Mouse (Mus musculus) gonadal fat pad, adult 2 months (tissue): ENCODE measurements around the gene Bach2. TPM values are rescaled to one million over a fixed set of nuclear protein-coding genes. Genes with fewer than 3 reads are reported as not detected.
A peak's percentile ranks its signal among the peaks of the same experiment; 100 is the strongest.

ENCODE experiments used
- DNase-seq: peaks from one replicate; pipeline ENCODE4 v3.0.0-alpha.2; 2012; ENCODE audit warnings: low read depth
- polyA plus RNA-seq: library from polyadenylated mRNA; depleted of rRNA; stranded (reverse); fragments of >200 nt; gene quantifications from 2 replicates; pipeline ENCODE4 v1.2.3, GENCODE M21; 2012

The Bach2 gene
- polyA plus RNA-seq, 1 experiment: 1.7 TPM

DNA sequence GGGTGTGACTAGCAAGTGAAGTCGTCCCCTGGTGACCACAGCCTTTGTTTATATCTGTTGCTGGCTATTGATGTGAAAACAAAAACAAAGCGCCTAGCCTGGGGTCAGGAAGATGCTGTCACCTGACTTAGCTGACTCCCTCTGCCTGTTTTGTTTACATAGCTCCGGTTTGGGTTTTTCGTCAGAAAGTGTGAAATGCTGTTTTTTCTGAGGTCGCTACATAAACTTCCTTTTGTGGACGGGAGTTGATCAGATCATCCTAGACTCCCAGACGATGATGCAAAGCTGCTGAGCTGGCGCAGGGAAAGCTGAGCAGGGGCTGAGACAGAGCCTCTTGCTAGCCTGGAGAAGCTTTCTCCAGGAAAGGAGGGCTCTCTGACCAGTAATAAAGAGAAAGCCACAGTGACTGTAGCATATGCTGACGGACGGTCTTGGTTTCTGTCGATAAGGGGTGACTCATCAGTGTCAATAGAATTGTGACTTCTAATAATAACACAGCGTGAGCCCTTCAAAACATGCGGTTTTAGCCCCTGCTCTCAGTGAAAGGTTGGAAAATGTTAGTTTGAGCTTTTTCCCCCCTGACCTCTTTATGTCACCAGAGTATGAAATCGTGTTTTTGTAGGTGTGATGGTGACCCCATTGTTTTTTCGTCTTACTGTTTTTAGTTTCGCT lies 11.9 kb downstream of the Bach2 start:
- no peak for DNase-seq

DNA sequence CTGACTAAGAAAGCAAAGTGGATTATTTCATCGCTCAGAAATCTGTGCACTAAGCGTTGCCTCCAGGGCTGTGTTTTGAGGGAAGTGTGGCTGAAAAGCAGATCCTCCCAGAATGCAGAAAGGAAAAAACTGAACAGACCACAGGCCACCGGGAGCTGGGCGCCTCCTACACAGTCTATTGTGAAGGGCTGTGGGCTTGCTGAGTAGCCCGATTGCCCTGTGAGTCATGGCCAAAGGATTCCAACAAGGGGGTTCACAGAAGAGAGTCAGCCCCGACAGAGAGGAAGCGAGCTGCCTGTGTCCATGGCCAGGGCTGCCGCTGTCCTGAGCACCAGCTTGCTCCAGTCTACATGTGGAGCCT lies 12.4 kb downstream of the Bach2 start:
- DNase-seq: no peak

DNA sequence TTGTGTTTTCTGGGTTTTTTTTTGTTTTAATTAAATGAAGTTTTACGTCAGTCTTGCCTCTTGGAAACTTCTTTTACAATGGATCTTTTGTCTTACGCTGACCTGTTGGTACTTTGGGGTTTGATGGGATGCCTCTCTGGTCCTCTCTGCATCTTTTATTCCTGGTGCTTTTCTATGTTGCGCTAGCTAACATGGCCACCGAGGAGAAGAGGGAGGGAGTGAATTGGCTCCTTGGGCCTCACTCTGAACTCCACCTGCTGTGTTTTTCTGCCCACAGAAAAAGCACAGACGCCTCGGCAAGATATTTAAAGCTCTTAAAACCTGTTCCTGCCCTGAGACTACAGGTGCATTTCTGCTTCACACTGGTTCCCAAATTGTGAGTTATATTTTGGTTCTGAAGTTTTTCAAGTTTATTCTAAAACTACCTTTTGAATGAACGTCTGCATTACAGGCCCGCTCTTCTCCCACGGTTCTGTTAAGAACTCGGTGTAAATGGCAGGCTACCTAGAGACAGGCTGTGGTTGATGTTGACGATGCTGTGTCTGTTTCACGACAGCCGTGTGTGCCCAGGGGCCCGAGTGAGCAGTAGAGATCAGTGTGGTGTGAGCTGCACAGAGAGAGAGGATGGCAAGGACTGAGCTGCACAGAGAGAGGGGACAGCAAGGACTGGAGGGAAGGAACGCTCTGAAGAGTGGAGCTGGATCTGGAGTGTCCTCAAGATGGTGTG lies 13.5 kb downstream of the Bach2 start:
- DNase-seq: no peak

DNA sequence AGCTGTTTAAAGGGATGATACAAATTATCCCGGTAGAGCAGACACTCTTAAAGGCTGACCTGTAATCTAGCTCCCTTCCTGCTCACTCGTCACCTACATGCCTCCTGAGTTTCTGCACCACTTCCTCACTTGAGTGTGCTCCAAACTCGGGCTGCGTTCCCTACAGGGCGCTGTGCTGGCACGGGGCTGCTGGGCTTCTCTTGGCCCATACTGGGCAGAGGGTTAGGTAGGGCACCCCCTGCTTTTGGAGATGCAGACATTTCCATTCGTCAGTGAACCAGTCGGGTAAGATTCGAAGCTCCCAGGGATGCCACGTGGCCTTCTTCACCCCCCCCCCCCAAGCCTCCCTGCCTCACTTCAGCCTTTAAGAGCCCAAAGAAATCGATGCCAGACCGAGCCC lies 19.1 kb downstream of the Bach2 start:
- no peak for DNase-seq

DNA sequence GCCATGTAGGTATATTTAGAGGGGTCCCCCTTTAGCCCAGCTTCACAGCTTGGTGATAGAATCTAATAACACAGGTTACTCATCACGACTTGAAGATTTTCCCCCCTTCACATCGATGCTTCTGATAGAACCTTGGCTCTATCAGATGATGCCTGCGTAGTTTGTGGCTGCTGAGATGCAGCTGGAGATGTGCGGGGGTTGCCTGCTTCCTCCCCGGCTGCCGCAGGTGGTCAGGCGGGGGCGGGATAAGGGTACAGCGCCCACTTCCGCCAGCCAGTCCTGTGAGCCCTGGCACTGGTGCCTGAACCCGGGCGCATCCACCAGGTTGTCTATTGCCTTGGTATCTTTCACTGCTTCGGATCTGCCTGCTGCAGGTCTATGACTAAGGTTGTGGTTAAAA lies 19.5 kb downstream of the Bach2 start:
- DNase-seq: no peak

DNA sequence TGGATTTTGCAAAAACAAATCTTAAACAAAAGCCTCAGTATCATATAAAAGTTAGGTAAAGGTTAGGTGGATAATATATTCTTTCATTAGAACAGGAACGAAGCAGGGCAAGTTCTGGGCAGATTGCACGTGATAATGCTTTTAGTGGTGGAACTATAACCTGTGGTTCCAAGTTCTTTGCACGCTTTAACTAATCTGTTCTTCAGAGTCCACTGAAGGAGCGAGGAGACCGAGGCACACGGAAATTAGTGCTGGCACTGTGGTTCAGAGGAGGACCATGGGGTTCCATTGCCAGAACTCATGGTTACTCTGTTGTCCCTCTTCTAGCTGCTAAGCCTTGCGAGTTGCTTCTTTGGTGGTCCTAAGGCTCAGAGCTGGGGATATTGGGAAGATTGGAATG lies 20.0 kb downstream of the Bach2 start:
- DNase-seq: no peak

DNA sequence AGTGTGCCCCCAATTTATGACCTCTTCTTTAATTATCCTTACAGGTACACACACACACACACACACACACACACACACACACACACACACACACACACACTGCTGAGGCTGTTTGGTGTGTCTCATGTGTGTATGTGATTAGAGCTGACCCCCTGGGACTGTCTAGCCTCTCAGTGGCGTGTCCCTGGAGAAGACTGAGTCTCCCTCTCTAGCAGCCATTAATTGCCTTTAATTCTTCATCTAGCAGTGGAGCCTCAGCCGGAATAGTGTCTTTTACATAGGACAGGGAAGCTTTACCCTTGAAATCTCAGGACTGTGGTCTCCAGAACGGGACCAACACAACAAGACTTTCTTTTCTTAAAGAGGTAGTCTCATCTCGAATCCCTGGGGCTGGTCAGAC lies 22.3 kb downstream of the Bach2 start:
- DNase-seq: no peak

DNA sequence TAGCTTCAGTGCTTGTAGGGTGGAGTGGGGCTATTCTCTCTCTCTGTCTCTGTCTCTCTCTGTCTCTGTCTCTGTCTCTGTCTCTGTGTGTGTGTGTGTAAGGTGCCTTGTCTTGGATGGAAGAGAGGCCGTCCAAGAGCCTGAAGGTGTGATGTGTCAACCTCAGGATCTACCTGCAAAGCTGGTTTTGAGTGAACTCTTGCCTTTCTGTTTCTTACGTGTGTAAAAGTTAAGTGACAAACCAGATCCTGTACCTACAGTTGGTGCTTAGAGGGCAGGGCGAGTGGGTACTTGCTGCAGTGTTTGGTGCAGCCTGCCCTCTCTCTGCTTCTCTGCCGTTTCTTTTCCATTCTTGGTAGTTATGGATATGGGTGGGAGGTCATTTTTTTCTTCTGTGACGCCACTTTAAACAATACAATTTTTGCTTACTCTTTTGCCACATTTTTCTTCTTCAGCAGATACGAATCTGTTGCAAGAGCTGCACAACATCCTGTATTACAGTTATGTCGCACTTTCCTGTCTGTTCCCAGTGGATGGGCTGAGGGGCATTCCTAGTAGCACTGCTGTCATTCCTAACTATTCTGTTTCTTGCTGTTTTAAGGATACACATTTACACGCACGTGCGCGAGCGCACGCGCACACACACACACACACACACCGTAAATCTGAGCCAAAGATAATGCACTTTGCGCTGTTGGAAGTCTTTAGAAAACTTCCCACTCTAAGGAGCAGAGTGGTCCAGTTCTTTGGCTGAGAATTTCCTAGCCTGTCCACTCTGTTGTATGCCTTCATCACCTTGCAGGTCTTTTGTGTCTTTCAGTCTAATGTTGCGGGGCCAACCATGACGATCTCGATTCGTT lies 24.5 kb downstream of the Bach2 start:
- DNase-seq: peak; percentile 76

DNA sequence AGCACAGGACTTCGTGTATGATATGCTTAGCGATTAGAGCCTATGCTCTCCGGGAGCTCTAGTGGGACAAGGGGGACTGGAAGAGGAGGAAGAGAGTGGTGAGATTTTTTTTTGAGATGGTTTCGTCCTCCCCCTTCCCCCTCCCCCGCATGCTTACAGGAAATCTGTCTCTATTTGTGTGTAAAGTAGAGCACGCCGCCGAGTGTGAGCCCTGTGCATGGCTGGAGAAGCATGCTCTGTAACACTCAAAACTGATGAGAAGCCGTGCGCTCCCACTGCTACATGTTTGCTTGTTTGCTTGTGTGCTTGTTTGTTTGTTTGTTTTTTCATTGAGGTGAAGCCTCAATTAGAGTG lies 25.1 kb downstream of the Bach2 start:
- no peak for DNase-seq

DNA sequence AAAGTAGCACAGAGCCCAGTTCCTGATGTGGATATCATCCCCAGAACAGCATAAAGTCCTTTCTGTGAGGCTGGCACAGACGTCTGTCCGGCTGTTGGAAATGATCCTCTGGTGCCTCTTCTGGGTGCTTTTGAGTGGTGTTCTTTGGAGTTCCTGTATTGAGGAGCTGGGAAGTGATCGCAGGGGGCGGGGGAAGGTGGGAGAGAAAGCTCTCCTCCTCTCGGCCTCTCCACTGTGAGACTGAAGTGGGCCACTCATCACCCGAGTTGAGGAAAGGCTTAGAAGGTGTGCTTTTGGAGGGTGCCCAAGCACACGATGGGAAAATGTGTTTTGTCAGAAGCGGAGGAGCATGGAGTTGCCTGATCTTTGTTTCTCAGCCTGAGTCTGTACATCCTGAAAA lies 26.3 kb downstream of the Bach2 start:
- no peak for DNase-seq

DNA sequence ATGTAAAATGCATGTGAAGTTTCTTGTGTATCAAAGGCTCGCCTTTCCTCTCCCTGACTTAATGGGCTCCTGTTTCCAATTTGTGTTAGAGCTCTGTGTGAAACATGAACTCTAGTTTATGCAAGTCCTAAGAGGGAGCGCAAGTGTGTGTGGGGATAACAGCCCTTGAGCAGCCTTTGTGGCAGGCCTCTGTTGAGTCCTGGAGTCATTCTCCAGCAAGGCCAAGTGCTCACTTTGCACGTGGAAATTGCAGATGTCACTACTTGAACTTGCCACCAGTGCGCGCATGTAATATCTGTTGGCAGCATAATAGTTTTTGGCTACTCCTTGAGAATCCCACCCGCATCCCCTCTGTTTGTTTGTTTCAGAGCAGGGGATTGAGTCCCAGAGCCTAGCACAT lies 28.1 kb downstream of the Bach2 start:
- DNase-seq: no peak

DNA sequence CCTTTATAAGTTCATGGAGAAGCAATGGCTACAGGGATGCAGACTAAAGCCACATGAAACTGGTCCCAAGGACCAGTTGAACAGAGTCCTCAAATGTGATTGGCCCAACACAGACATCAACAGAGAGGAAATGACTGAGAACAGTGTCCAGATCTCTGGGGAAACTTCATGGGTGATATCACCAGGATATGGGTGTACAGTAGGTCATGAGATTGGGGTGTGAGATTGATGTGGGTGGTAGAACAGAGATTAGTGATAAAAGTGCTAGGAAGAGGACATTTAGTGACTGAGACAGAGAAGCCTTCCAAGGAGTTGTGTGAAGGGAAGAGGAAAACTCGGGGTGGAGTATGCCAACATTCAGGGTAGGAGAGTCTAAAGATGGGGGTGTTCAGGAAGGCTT lies 29.4 kb downstream of the Bach2 start:
- no peak for DNase-seq

DNA sequence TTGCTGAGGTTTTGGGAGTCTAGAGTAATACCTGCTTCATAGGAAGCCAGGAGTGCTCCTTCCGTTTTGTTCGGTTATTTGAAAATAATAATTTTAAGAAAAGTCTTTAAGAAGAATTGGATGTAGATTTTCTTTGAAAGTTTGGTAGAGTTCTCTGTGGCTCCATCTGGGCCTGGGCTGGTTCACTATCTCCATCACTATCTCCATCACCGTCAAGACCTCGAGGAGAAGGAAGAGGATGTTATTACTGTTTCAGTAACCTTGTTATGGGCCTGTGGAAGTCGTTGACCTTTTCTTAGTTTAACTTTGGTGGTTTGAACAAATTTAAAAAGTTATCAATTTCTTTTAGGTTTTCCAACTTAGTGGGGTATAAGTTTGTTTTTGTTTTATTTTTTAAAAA lies 33.8 kb downstream of the Bach2 start:
- DNase-seq: no peak

DNA sequence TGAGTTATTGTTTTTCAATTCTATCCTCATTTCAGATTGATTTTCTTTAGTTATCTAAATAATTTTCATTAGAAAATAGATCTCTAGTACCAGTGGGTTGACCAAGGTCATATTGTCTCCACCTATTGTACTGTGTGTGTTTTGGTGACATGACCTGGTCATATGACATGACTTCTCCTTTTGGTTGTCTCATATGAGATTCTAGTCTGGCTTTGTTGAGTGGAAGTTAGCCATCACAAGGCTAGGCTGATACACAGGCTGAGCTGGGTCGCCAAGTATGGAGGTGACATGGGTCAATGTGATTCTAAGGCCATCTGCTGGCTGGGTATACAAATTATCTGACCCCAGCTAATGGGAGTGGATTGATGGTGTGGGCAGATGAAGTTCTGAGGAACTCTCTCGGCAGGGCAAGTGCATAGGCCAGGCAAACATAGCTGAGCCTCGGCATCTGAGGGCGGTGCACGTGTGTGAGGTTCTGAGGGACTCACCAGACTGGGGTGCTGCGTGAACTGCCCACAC lies 36.2 kb downstream of the Bach2 start:
- no peak for DNase-seq

DNA sequence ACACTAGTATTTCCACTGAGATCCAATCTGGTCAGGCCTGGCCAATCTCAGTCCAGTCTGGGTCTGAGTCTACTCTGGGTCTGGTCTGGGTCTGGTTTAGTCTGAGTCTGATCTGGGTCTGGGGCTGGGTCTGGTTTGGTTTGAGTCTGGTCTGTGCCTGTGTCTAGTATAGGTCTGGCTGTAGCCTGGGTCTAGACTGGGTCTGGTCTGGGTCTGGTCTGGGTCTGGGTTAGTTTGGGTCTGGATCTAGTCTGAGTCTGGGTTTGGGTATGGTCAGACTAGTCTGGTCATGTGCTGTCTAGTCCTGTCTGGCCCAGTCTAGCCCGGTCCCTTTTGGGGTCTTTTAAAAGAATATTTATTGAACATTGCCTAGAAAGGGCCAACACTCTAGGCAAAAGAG lies 41.2 kb downstream of the Bach2 start:
- DNase-seq: no peak

DNA sequence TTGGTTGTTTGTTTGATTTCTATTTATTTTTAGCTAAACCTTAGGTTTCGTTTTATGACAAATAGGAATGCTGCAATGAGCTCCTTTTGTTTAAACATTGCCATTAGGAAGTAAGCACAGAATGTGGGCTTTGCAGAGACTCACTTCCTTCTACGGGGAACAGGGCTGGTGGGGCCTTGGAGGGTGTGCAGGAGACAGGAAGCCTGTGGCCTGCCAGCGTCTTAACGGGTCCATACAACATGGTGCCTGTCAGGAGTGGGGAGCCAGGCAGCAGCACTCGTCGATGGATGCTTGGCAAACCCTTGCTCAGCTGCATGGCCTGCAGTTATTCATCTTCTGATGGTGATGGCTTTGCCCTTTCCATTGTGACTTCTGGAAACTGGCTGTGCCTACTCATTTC lies 41.8 kb downstream of the Bach2 start:
- no peak for DNase-seq

DNA sequence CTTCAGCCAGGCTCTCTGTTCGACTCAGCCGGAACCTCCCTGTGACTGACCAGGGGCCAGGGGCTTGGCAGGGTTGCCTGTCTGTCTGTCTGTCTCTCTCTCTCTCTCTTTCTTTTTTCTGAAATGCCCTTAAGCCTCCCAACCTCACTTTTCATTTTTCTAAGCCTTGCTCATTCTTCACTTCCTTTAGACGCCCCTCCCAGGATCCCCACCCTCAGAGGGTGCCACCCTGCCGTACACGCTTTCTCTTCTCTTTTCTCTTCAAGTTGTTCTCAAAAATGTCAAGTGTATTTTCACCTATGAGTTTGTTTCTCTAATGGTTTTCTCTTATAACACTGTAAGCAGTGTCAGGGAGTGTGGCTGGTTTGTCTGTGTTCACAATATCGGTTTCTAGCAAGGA lies 42.7 kb downstream of the Bach2 start:
- DNase-seq: no peak

DNA sequence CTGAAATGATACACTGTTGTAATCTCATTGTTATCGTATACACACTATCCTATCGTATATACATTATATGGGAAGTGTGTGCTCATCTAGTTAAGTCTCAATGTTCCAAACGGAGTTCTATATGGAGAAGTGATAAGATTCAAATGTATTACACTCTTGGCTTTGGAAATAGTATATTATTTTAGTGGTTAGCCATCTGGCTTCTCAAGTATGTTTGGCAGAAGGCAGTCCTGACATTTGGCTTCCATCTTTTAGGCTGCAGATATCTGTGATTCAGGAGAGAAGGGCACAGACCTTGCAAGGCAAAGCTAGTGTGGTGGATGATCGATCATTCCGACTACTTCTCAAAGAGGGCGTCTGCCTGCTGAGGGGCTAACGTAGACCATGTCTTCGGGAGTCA lies 47.8 kb downstream of the Bach2 start:
- DNase-seq: no peak

DNA sequence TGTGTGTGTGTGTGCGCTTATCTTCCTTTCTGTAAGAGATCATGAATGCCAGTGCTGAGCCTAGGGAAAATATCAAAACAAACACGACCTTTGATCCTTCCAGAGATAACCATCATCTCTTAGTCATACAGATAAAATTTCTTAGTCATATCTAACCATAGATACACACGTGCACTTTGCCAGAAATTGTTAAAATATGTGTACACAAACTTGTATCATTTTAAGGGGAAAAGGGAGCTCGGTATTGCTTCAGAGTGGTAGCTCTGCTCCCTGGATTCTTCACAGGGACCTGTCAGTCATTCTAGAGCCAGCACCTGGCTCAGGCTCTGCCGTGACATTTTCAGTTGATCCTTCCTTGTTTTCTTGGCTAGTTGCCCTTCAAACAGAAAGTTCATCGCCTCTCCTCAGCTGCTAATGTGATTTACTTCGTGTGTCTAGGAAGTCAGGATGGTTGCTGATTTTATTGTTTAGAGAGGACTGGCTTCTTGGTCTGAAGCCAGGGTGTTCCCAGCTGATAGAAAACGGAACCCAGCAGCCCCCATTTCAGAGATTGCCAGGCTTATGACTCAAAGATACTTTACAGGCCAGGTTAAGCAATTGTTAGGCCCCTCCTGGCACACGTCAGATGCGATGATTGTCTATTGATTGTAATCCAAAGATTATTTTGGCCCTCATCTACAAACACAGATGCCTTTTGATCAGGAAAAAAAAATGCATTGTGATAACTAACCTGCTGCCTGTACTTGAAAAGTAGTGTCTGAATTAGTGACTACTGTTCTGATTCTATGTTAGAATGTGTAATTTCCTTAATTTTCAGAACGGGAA lies 49.6 kb downstream of the Bach2 start:
- peak; percentile 71 for DNase-seq

DNA sequence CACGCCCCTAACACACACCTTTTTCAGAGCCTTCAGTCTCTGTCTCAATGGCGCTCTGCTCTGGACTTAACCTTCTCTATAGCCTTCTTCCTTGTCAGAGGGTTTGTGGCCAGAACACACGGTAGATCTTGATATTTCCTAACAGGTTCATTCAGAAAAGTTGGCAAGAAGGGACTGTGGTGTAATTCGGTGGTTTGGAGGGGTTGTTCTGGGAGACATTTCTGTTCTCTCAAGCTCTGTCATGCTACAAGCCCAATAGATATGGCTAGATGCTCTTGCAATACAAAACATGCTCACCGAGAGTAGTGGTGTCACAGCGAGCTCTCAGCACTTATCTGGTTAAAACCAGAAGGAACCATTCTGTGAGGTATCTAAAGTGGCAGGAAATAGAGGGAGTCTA lies 51.2 kb downstream of the Bach2 start:
- peak; percentile 69 for DNase-seq

DNA sequence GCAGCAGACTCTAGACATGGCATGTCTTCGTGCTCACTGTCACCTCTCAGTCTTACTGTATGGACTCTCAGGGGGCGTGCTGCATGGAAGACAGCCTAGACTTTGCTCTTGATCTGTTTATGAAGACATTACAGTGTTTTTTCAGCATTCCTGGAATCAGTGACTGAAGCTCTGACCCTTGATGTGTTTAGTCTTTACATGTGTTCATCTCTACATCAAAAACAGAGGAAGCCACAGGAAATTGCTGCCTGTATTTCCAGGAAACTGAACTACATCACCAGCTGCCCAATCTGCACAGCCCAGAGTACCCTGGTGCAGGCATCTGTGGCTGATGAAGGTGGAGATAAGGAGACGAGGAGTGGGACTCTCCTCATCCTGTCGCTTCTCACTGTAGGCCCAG lies 52.8 kb downstream of the Bach2 start:
- no peak for DNase-seq

DNA sequence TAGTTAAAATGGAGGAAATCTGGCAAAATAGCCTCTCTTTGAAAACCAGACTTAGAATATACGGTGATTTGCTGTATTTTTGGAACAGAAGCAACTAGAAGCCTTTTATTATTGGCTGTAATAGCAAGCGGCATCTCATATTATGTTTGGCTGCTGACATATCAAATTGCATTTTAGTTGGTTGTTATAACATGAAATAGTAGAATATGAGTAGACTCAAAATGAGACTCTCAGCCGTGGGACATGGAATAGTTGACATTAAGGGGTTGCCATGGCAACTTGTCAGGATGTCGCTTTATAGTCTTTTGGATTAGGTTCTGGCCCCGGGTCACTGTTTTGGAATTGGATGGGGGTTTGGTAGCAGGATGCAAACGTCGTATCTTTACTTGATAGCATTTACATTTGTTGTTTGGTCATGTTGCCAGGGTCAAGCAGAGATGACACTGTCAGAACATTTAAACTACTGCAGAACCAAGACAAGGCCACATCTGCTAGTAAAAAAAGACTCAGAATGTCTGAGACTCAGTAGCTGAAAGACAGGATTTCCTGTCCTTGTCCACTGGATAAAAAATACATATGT lies 55.2 kb downstream of the Bach2 start:
- no peak for DNase-seq
